Mouse (Mus musculus): ENCODE measurements around the gene H60c.
"Not testable (repeated sequence)": the region's sequence is repeated elsewhere in the genome, so short reads cannot be mapped to it uniquely, and the experiment has no call there.

H60c gene

DNA sequence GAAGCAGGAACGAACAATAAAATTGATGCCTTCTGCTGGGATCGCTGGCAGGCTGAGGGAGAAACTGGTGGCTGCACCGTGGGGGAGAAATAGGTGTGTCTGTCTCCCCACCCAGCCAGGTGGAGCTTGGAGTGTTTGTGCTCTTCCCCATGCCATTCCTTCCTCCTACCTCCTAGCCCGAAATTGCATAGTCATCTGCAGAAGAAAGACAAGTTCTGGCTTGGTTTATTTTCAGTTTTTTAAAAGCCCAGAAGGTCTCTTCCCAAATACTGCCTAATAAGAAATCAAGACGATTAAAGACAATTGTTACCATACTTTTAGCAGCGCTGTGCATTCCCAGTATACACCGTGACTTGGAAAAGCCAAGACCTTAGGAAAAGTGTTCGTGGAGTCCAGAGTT, at the start of gene H60c:
Gene H60c (minus strand): TSS at position 101 of the 400 bp plus-strand sequence.
- no peak for DNase-seq

DNA sequence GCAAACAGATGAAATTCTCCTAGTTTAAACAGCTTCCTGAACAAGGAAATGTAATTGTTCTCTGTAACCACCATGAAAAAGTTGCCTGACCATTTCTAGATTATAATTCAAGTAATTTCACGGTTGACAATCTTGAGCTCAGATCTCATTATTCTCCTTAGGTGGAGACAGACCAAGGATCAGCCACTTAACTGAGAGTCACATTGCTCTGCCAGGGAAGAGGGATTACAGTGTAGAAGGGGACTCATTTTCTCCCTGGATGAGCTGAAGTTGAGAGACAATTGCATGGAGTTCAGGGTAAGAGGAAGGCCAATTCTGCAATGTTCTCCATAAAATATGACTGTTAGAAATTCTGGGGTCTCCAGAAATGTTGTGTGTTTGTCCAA, 41.2 kb upstream of the H60c start:
- no peak for DNase-seq

DNA sequence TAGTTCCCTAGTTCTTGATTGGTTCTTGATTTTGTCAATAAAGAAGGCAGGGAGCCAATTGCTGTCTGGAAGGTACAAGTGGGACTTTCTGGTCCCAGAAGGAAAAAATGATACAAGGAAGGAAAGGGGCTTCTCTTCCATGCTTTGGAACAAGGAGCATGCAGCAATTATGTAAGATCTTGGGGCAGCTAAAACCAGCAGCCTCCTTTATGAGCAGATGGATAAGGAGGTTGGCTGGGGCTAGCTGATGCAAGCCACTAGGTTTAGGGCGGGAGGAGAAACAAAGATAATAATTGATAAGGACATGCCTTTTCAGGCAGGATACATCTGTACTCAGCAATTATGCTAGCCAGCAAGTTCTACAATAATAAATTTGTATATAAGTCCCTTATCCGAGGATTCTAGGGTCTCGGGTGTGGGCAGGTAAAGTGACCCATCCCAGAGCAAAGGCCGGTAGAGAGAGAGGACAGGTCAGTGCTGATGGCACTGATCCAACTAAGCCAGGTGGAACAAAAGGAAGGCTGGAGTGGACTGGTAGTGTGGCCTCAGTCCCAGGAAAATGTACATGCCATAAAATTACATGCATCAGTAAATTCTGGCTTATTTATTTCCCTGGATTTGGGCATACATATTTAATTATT, 40.7 kb upstream of the H60c start:
- no peak for DNase-seq

DNA sequence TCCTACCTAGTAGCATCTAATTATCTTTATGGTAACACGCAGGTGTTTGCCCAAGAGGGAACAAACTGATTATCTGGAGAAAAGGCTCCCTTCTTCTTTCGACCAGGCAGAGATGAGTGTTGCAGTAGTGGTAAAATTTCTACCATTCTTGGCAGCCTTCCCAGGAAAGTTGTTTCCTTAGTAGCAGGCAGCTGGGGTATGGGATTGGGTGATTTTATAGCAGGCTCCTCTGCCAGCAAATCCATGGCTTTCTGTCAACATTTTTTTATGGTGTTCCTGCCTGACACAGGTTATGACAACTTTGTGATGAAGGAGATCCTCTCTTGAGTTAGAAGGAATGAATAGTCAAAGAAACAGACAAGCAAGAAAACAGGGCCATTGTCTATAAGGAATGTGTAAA, 40.2 kb upstream of the H60c start:
- peak; percentile 5 for DNase-seq

DNA sequence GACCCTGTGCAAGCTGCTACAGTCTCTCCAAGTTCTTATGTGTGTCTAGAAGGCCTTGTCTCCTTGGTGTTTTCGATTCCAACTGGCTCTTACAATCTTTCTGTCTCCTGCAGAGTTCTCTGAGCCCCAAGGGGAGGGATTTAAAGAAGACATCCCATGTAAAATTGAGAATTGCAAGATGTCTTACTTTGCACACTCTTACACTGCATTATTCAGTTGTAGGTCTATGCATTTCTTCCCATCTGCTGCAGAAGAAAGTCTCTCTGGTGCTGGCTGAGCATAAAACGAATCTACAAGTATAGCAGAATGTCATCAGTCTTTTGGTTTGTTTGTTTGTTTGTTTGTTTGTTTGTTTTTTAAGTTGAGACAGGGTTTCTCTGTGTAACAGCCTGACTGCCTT, 26.4 kb upstream of the H60c start:
- DNase-seq, result no peak

DNA sequence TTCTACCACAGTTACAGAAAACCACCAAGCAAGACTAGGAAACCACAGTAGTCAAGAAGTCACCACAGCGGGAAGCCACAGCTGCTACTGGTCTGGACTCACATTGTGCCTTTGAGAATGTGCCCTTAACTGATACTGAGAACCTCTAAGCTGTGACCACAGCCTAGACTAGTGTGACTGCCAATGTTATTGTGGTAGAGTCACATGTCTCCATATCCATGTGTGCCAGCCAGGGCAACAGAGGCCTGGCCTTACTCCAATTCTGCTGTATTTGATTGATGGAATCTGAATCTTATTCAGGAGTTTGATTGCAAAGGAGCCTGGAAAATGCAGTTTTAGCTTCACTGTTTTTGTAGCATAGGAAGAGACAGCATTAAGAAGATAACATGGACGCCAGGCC, 13.5 kb upstream of the H60c start:
- no peak for DNase-seq

DNA sequence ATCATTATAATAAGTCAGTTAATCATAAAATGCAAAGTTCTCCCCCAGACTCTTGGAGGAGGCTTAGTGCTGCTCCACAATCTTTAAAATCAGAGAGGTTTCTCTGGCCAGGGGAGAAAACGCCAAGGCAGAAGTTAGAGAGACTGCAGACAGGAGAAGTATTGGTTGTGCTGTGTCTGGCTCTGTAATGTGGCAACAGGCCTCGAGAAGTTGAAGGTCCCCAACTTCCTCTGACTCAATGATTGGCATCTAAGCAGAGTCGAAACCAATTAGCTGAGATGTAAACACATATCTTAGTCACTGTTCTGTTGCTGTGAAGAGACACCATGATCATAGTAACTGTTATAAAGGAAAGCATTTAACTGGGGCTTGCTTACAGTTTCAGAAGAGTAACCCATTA, 6.5 kb upstream of the H60c start:
- DNase-seq, result no peak

DNA sequence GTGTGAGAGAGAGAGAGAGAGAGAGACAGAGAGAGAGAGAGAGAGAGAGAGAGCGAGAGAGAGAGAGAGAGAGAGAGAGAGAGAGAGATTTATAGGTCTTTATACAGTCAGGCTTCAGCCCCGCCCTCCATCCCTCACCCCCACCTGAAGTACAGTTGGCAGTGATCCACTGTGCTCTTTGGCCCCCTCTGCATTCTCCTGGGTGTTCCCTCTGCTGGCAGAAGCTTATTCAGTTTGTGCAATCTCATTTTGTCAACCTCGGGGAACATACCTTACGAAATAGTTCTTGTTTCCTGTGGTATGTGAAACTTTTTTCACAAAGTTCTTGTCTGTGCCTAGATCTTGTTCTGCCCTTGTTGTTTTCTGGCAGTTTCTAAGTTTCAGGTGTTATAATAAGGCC, 3.5 kb upstream of the H60c start:
- no peak for DNase-seq

DNA sequence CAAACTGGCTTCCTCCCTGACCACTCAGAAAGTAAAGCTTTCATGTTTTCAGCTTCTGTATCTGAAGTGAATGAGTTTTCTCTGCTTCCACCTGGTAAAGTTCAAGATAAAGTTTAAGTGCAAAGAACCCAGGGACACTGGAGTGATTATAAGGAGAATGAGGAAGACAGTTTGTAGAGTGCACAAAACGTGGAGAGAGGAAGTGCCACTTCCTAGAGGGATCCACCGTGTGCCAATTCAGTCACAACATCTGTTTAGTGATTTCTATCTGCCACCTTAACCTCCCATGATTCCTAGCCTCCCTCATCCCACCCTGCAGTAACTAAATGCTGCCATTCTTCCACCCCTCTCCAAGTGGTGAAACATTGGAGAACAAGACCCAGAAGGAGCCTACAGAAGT, 842 bp downstream of the H60c start:
- no peak for DNase-seq

DNA sequence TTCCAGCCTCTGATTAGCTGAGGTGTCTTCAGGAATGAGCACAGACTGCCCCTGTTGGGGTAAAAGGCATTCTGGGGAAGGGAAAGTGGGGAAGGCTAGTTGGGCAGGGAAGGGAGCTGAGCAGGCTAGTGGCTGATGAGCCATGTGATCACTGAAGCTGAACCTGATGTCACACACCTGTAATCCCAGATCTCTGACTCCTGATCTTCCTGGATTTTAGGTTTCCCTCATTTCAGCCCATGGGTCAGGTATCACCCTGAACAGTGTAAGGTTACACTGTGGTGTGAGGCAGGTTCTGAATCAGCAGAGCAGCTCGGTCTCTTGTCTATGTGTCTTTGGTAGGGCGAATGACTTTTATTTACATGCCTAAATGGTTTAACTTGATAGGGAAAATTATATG, 4.8 kb downstream of the H60c start:
- no peak for DNase-seq

DNA sequence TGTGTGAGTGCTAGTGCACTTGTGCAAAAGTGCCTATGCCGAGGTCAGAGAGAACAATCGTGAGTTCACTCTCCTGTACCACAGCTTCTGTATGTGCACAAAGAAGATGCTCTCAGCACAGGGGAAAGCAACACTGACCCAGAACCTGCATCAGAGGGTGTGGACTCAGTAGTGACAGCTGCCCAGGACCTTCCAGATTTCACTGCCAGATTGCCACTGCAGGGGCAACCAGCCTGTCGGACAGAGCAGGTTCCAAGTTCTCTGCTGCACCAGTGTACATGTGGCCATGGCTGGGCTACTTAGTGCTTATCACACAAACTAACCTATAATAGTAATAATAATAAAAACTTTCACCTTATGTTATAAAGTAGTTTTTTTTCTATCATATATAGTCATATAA, 10.2 kb downstream of the H60c start:
- no peak for DNase-seq

DNA sequence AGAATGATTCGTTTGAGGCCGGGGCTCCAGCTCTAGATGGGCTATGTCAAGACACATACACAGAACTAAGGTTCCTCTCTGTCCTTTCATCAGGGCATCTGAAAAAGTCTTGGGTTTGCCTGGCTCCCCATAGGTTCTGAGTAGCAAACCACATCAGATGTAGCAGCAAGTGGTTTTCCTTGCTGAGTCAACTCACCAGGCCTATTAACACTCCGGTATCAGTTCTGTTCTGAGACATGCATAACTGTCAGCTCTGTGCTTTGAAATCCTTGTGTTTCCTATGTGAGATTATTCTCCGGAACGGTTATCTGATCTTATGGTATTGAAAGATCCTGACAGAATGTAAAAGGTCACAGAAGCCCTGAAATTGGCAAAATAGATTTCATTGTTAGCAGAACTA, 29.1 kb downstream of the H60c start:
- not testable (repeated sequence) for DNase-seq

DNA sequence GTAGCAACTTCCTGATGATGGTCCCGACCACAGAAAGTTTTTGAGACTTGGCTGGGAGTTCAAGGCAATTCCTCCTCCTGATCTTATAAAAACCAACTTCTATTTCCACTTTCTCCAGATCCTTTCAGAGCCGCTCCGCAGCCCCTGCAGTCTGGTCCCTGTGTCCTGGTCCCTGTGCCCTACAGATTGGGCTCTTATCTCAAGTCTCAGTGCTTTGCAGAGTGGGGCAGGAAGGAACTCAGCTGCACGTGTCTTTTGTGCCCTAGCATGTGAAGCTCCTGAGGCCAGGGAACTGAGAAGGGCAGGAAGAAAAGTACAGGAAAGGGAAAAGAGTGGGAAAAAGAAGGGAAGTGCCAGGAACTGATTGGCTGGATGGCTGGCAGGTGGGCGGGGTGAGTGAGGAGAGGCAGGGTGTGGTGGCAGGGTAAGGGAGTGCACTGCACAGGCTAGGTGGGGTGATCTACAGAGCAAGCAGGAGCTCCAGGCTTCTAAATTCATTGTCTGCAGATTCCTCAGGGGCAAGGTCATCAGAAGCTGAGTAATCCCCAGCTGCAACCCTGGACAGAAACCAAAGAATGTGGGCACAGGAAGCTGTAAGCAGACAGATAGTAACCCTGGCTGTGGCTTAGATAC, 30.8 kb downstream of the H60c start:
- DNase-seq, result no peak

DNA sequence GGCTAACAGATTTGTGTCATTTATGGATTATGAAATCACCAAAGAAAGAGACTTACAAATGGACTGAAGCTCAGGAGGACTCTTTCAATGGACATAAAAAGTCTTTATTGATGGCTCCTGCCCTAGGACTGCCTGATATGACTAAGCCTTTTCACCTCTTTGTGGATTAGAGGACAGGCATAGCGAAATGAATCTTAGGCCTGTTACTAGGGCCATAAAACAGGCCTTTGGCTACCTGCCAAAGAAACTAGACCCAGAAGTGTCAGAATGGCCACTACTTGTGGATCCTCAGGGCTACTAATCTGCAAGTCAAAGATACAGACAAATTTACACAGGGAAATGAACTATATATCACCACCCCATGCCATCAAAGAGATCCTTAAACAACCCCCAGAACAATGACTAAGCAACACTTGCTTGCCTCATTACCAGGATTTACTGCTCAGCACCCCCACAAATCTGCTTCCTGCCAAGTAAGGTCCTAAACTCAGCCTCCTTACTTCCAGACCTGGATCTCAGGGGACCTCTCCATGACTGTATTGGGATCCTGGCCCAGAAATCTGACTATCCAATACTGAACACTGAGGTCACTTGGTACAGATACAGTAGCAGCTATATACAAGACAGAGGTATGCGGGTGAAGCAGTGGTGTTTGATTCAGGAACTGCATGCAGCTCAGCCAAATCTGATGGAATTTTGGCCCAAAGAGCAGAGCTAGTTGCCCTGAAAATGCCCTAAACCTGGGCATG, 39.0 kb downstream of the H60c start:
- DNase-seq, result no peak

Measured in retina, postnatal 1 day (tissue).